Mouse (Mus musculus) activated CD4-positive, CD25-positive, alpha-beta regulatory T cell, adult 4 months (primary cell): ENCODE measurements around the gene Slc22a21. TPM values are rescaled to one million over a fixed set of nuclear protein-coding genes. Genes with fewer than 3 reads are reported as not detected.

Experiments used
- ATAC-seq: one replicate; pipeline ENCODE4 v1.8.0; 2017
- polyA plus RNA-seq, 2 experiments: library from polyadenylated mRNA; unstranded; fragments of 100-300 nt; shearing (Covaris generic); gene quantifications; one replicate each; pipeline ENCODE4 v1.2.1; 2017

Gene Slc22a21
- polyA plus RNA-seq, 2 experiments from 2014 or later = 0.73 to 1.1 TPM

DNA sequence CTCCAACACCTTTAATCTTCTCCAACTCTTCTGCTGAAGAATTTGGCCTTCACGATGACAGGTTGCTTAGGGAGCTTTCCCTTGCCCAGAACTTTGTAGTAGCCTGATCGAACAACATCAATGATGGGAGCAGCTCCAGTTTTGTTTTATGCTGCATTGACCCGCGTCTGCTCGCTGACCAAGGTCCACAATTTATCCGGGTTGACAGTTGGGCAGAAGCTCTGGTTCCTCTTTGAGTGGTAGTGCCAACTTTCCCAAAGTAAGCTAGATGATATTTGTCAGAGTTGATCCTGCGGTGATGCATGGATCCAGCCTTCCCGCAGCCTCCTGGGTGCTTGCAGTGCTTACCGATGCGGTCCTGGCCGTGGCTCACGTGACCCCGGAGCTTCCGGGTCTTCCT is 77.4 kb downstream of the Slc22a21 start:
- no peak for ATAC-seq

DNA sequence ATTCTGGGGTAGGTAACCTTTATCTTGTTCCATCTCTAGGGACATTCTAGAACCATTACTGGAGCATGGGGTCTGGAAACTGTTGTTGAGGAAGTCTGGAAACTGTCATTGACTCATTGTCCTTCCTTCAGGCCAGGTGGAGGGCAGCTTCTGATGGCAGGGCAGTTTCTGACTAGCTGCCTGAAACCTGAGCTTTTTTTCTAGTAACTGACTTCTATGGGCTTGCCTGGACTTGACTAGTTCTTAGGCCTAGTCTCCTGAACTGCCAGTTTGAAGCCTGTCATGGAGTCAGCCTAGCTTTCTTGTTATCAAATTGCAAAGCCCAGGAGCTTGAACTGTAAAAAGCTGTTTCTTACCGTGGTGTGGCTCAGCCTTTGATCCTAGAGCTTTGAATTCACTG is 79.1 kb downstream of the Slc22a21 start:
- ATAC-seq = no peak

GRCm38 (mm10) chr11:53899981-53900380 is 80.2 kb downstream of the Slc22a21 start:
- ATAC-seq = no peak

Other genes starting within 250 kb of the Slc22a21 start
- gene Irf1, start 210.3 kb downstream of the Slc22a21 start, polyA plus RNA-seq = 100 to 1,000 TPM; 236 to 307 TPM
- gene Gm17334, start 207.1 kb downstream of the Slc22a21 start, polyA plus RNA-seq = 1 to 10 TPM; 4.9 to 6.2 TPM
- gene Gm12216, start 121.1 kb downstream of the Slc22a21 start, polyA plus RNA-seq = 10 to 100 TPM; 24.2 to 36.5 TPM
- 10 to 100 TPM; 10.8 to 16.0 TPM for gene Slc22a5, start 88.7 kb downstream of the Slc22a21 start, polyA plus RNA-seq
- under 1 TPM in 1 of 2 experiments, not detected in 1; 0.20 TPM for gene Slc22a4, start 47.8 kb upstream of the Slc22a21 start, polyA plus RNA-seq
- gene Pdlim4, start 88.7 kb upstream of the Slc22a21 start, polyA plus RNA-seq = 1 to 10 TPM in 1 of 2 experiments, under 1 TPM in 1; 0.57 to 1.3 TPM
- not detected for gene P4ha2, start 119.8 kb upstream of the Slc22a21 start, polyA plus RNA-seq